Mouse (Mus musculus) megakaryocyte, embryonic 14.5 days (primary cell): ENCODE measurements around the gene Naaladl1.

Source experiments
- FLI1 ChIP-seq: IDR thresholded peaks from 2 replicates; pipeline ENCODE4 v1.6.1; 2012; ENCODE audit warnings: low read length, inconsistent platforms, mixed read lengths
- GATA1 ChIP-seq: IDR thresholded peaks from 3 replicates; pipeline ENCODE4 v1.6.1; 2012; ENCODE audit warnings: mixed read lengths, low read length, inconsistent platforms, borderline replicate concordance

DNA sequence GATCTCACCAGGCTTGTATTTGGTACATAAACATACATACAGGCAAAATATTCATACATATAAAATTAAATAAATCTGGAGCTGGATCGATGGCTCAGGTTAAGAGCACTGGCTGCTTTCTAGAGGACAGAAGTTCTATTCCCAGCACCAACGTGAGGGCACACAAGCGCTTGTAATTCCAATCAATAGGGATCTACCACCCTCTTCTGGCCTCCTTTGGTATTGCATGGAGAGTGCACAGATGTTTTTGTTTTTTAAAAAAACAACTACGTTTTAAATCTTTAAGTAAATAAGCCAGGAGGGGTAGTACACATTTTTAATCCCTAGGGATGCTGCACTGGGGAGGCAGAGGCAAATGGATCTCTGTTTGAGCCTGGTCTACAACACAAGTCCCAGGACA lies 20.7 kb downstream of the Naaladl1 start:
- no peak for TF ChIP-seq GATA1
- no peak for TF ChIP-seq FLI1
